Mouse (Mus musculus) stomach, postnatal 0 days (tissue): ENCODE measurements around the gene 0610009B22Rik. TPM values are rescaled to one million over a fixed set of nuclear protein-coding genes. Genes with fewer than 3 reads are reported as not detected.
"Not testable (repeated sequence)": the region's sequence is repeated elsewhere in the genome, so short reads cannot be mapped to it uniquely, and the experiment has no call there.

Source experiments
- ATAC-seq: fragments of 200-750 bp; cut with Nextera tagmentation; 2 replicates; pipeline ENCODE4 v1.8.0; 2017; ENCODE audit not compliant: low FRiP score, low TSS enrichment
- DNase-seq: peaks from one replicate; pipeline ENCODE4 v3.0.0-alpha.2; 2016; ENCODE audit warnings: low spot score
- H3K27ac ChIP-seq: fragments of 300-500 bp; sonication (generic); replicated peaks from 2 replicates; pipeline ENCODE4 v1.5.1; 2014; ENCODE audit warnings: mild to moderate bottlenecking, control low read depth
- H3K27me3 ChIP-seq: fragments of 300-500 bp; sonication (generic); 2 replicates; pipeline ENCODE4 v1.6.1; 2014; ENCODE audit warnings: low read length; ENCODE audit not compliant: control insufficient read depth, insufficient read depth
- H3K36me3 ChIP-seq: fragments of 300-500 bp; sonication (generic); 2 replicates; pipeline ENCODE4 v1.6.1; 2014; ENCODE audit warnings: low read length, mixed read lengths; ENCODE audit not compliant: control insufficient read depth, insufficient read depth
- H3K4me1 ChIP-seq: fragments of 300-500 bp; sonication (generic); replicated peaks from 2 replicates; pipeline ENCODE4 v1.6.1; 2014; ENCODE audit warnings: antibody characterized with exemption; ENCODE audit not compliant: control insufficient read depth, insufficient read depth
- H3K4me2 ChIP-seq: fragments of 300-500 bp; sonication (generic); replicated peaks from 2 replicates; pipeline ENCODE4 v1.6.1; 2014; ENCODE audit warnings: low read depth, mild to moderate bottlenecking, control low read depth, moderate library complexity
- H3K4me3 ChIP-seq: fragments of 300-500 bp; sonication (generic); 2 replicates; pipeline ENCODE4 v1.5.1; 2014; ENCODE audit warnings: low read depth, low read length, control low read depth
- H3K9ac ChIP-seq: fragments of 300-500 bp; sonication (generic); 2 replicates; pipeline ENCODE4 v1.6.1; 2014; ENCODE audit warnings: mild to moderate bottlenecking, low read length, control low read depth, mixed read lengths
- H3K9me3 ChIP-seq: fragments of 300-500 bp; sonication (generic); 2 replicates; pipeline ENCODE4 v1.6.1; 2016; ENCODE audit warnings: low read length; ENCODE audit not compliant: control insufficient read depth
- CTCF ChIP-seq: IDR thresholded peaks from 2 replicates; pipeline ENCODE4 v1.5.1; 2016; ENCODE audit warnings: antibody characterized with exemption, low read depth, mild to moderate bottlenecking, moderate library complexity
- EP300 ChIP-seq: optimal IDR thresholded peaks from 2 replicates; pipeline ENCODE3; 2016; ENCODE audit warnings: antibody characterized with exemption
- WGBS: fragments of 180-500 bp; shearing (Covaris S2); extraction: QIAGEN DNeasy Blood & Tissue Kit; methylation state at CpG from one replicate; pipeline ENCODE4 v1.1.7; 2014; 5-methylcytosine and 5-hydroxymethylcytosine counted together
- polyA plus RNA-seq: library from polyadenylated mRNA; unstranded; fragments of >200 nt; fragmentation: Nextera tagmentation; extraction: Ambion mirVana; gene quantifications from 2 replicates; pipeline ENCODE4 v1.2.1, GENCODE M21; 2015

0610009B22Rik gene
- polyA plus RNA-seq, 1 experiment from 2014 or later = 103 TPM

GRCm38 (mm10) chr11:51703379-51703998 is 14.8 kb upstream of the 0610009B22Rik start:
- Histone ChIP-seq H3K9ac (no peak overlapping the region), H3K4me3 (no peak overlapping the region), H3K4me1 (no peaks in the 10 kb centered on the region), H3K9me3 (no peaks in the 10 kb centered on the region), H3K27ac (no peak overlapping the region), H3K4me2 (no peak overlapping the region), H3K36me3 (peaks cover 11% of the 10 kb centered on the region), H3K27me3 (no peaks in the 10 kb centered on the region)
- peak; percentile 45 for DNase-seq
- no peak for ATAC-seq
- 68% methylated on average over 10 of the region's 10 CpGs for WGBS
- TF ChIP-seq CTCF (peak; percentile 51), EP300 (no peak)

- Histone ChIP-seq H3K4me1 (no peaks in the 10 kb centered on the region), H3K27ac (no peak overlapping the region), H3K4me2 (no peak overlapping the region), H3K9ac (no peak overlapping the region), H3K4me3 (no peak overlapping the region), H3K36me3 (peaks cover 9% of the 10 kb centered on the region), H3K9me3 (no peaks in the 10 kb centered on the region), H3K27me3 (no peaks in the 10 kb centered on the region)
- WGBS = 83% methylated on average over 3 of the region's 3 CpGs
- ATAC-seq = no peak
- TF ChIP-seq EP300 (no peak), CTCF (no peak)
- no peak for DNase-seq
These were observed 14.2 kb upstream of the 0610009B22Rik start for GRCm38 (mm10) chr11:51702831-51703230.

GRCm38 (mm10) chr11:51694984-51695383 is 6.3 kb upstream of the 0610009B22Rik start:
- 91% methylated on average over 3 of the region's 3 CpGs for WGBS
- Histone ChIP-seq H3K36me3 (peaks cover 5% of the 10 kb centered on the region), H3K4me1 (no peaks in the 10 kb centered on the region), H3K4me3 (no peak overlapping the region), H3K27ac (no peak overlapping the region), H3K4me2 (no peak overlapping the region), H3K27me3 (no peaks in the 10 kb centered on the region), H3K9me3 (no peaks in the 10 kb centered on the region), H3K9ac (no peak overlapping the region)
- ATAC-seq = no peak
- TF ChIP-seq EP300 = no peak
- DNase-seq = no peak

GRCm38 (mm10) chr11:51690597-51690996 is 1.9 kb upstream of the 0610009B22Rik start:
- not testable (repeated sequence) for H3K36me3 ChIP-seq, H3K9ac ChIP-seq, H3K4me1 ChIP-seq, H3K4me2 ChIP-seq, H3K9me3 ChIP-seq, ATAC-seq, H3K27me3 ChIP-seq, H3K27ac ChIP-seq, DNase-seq, H3K4me3 ChIP-seq
- 100% methylated on average over 1 of the region's 3 CpGs for WGBS

- Histone ChIP-seq H3K27ac (peak overlapping the region; percentile 100), H3K27me3 (no peaks in the 10 kb centered on the region), H3K4me2 (peak overlapping the region; percentile 57), H3K9ac (no peak overlapping the region), H3K4me1 (peaks cover 3% of the 10 kb centered on the region; the same call in 1 of the 2 replicates), H3K9me3 (no peaks in the 10 kb centered on the region), H3K4me3 (peak overlapping the region; percentile 70), H3K36me3 (no peaks in the 10 kb centered on the region; the same call in 1 of the 2 replicates)
- TF ChIP-seq CTCF (no peak), EP300 (no peak)
- ATAC-seq (no peak), DNase-seq (no peak)
- 23% methylated on average over 6 of the region's 6 CpGs for WGBS
These were observed 669 bp upstream of the 0610009B22Rik start for GRCm38 (mm10) chr11:51689343-51689742.

GRCm38 (mm10) chr11:51681976-51682374 is 6.7 kb downstream of the 0610009B22Rik start:
- DNase-seq (no peak), ATAC-seq (no peak)
- Histone ChIP-seq H3K4me2 (no peak overlapping the region), H3K36me3 (no peaks in the 10 kb centered on the region; the same call in 1 of the 2 replicates), H3K9me3 (no peaks in the 10 kb centered on the region), H3K4me3 (no peak overlapping the region), H3K27me3 (no peaks in the 10 kb centered on the region), H3K27ac (no peak overlapping the region), H3K4me1 (no peaks in the 10 kb centered on the region), H3K9ac (no peak overlapping the region)
- TF ChIP-seq EP300 (no peak), CTCF (no peak)
- 42% methylated on average over 8 of the region's 8 CpGs for WGBS
